Mouse (Mus musculus): Measurements from ENCODE around the gene Tcp10b. TPM values are rescaled to one million over a fixed set of nuclear protein-coding genes. Genes with fewer than 3 reads are reported as not detected.
"Not testable (repeated sequence)": the region's sequence is repeated elsewhere in the genome, so short reads cannot be mapped to it uniquely, and the experiment has no call there.

Gene Tcp10b
- polyA plus RNA-seq, 1 experiment = not detected

GRCm38 (mm10) chr17:13112504-13113291, 51.8 kb downstream of the Tcp10b start:
- WGBS = 65% methylated on average over 3 of the region's 9 CpGs
- not testable (repeated sequence) for H3K4me1 ChIP-seq (ENCODE audit: control insufficient read depth, insufficient read depth, low read length); H3K4me3 ChIP-seq (replicated peaks; ENCODE audit: control insufficient read depth, low read depth, low read length); H3K27ac ChIP-seq (ENCODE audit: control insufficient read depth, insufficient read depth, low read depth, low read length, poor library complexity)

GRCm38 (mm10) chr17:13123308-13124038, 62.6 kb downstream of the Tcp10b start:
- H3K4me3 ChIP-seq (replicated peaks; ENCODE audit: control insufficient read depth, low read depth, low read length); H3K4me1 ChIP-seq (ENCODE audit: control insufficient read depth, insufficient read depth, low read length); H3K27ac ChIP-seq (ENCODE audit: control insufficient read depth, insufficient read depth, low read depth, low read length, poor library complexity): not testable (repeated sequence)
- 87% methylated on average over 2 of the region's 5 CpGs for WGBS

GRCm38 (mm10) chr17:13124241-13124640, 63.3 kb downstream of the Tcp10b start:
- whole genome bisulfite sequencing = 4% methylated on average over 2 of the region's 3 CpGs
- not testable (repeated sequence) for H3K4me3 ChIP-seq (replicated peaks; ENCODE audit: control insufficient read depth, low read depth, low read length); H3K4me1 ChIP-seq (ENCODE audit: control insufficient read depth, insufficient read depth, low read length)

GRCm38 (mm10) chr17:13129324-13129723, 68.4 kb downstream of the Tcp10b start:
- not testable (repeated sequence) for H3K27ac ChIP-seq (ENCODE audit: control insufficient read depth, insufficient read depth, low read depth, low read length, poor library complexity); H3K4me1 ChIP-seq (ENCODE audit: control insufficient read depth, insufficient read depth, low read length); H3K4me3 ChIP-seq (replicated peaks; ENCODE audit: control insufficient read depth, low read depth, low read length)
- no CpG with 5 or more reads among the region's 3 CpGs for WGBS

More at GRCm38 (mm10) chr17:13124241-13124640, 63.3 kb downstream of the Tcp10b start:
- H3K27ac ChIP-seq (ENCODE audit: control insufficient read depth, insufficient read depth, low read depth, low read length, poor library complexity) = not testable (repeated sequence)

GRCm38 (mm10) chr17:13129737-13130465, 69.0 kb downstream of the Tcp10b start:
- not testable (repeated sequence) for H3K4me3 ChIP-seq (replicated peaks; ENCODE audit: control insufficient read depth, low read depth, low read length); H3K27ac ChIP-seq (ENCODE audit: control insufficient read depth, insufficient read depth, low read depth, low read length, poor library complexity); H3K4me1 ChIP-seq (ENCODE audit: control insufficient read depth, insufficient read depth, low read length)
- 56% methylated on average over 9 of the region's 11 CpGs for WGBS

GRCm38 (mm10) chr17:13131710-13132109, 70.8 kb downstream of the Tcp10b start, which contains the start of gene Unc93a:
Gene Unc93a, minus strand, starts transcription at chr17:13131810.
- H3K4me1 ChIP-seq (ENCODE audit: control insufficient read depth, insufficient read depth, low read length); H3K27ac ChIP-seq (ENCODE audit: control insufficient read depth, insufficient read depth, low read depth, low read length, poor library complexity); H3K4me3 ChIP-seq (replicated peaks; ENCODE audit: control insufficient read depth, low read depth, low read length): not testable (repeated sequence)
- WGBS = 80% methylated on average over 3 of the region's 4 CpGs

Other genes starting within 250 kb of the Tcp10b start
- not detected in 2 replicates for gene Mas1, start 193.0 kb upstream of the Tcp10b start, polyA plus RNA-seq (2011; ENCODE audit: insufficient read depth, insufficient read length, low replicate concordance, missing spikeins)
- not detected in 2 replicates for gene Mrgprh, start 185.1 kb upstream of the Tcp10b start, polyA plus RNA-seq (2011; ENCODE audit: insufficient read depth, insufficient read length, low replicate concordance, missing spikeins)
- gene Pnldc1, start 150.9 kb upstream of the Tcp10b start, polyA plus RNA-seq (2011; ENCODE audit: insufficient read depth, insufficient read length, low replicate concordance, missing spikeins) = 3.7 and 8.6 TPM in 2 replicates
- 120 and 188 TPM in 2 replicates for gene Tcp1, start 145.4 kb upstream of the Tcp10b start, polyA plus RNA-seq (2011; ENCODE audit: insufficient read depth, insufficient read length, low replicate concordance, missing spikeins)
- gene Mrpl18, start 144.8 kb upstream of the Tcp10b start, polyA plus RNA-seq (2011; ENCODE audit: insufficient read depth, insufficient read length, low replicate concordance, missing spikeins) = 34.1 and 37.8 TPM in 2 replicates
- 0.75 and 1.2 TPM in 2 replicates for gene Acat3, start 120.5 kb upstream of the Tcp10b start, polyA plus RNA-seq (2011; ENCODE audit: insufficient read depth, insufficient read length, low replicate concordance, missing spikeins)
- gene Acat2, start 100.4 kb upstream of the Tcp10b start, polyA plus RNA-seq (2011; ENCODE audit: insufficient read depth, insufficient read length, low replicate concordance, missing spikeins) = 10.8 and 17.1 TPM in 2 replicates
- gene Wtap, start 66.9 kb upstream of the Tcp10b start, polyA plus RNA-seq (2011; ENCODE audit: insufficient read depth, insufficient read length, low replicate concordance, missing spikeins) = 46.2 and 67.4 TPM in 2 replicates
- gene Sod2, start 54.3 kb upstream of the Tcp10b start, polyA plus RNA-seq (2011; ENCODE audit: insufficient read depth, insufficient read length, low replicate concordance, missing spikeins) = 33.4 and 38.2 TPM in 2 replicates
- not detected in 2 replicates for gene Gpr31b, start 8.8 kb upstream of the Tcp10b start, polyA plus RNA-seq (2011; ENCODE audit: insufficient read depth, insufficient read length, low replicate concordance, missing spikeins)
- gene Unc93a, start 70.7 kb downstream of the Tcp10b start, polyA plus RNA-seq (2011; ENCODE audit: insufficient read depth, insufficient read length, low replicate concordance, missing spikeins) = not detected in 2 replicates
- gene Smok2a, start 160.1 kb downstream of the Tcp10b start, polyA plus RNA-seq (2011; ENCODE audit: insufficient read depth, insufficient read length, low replicate concordance, missing spikeins) = not detected in 2 replicates
- not detected in 2 replicates for gene Smok2b, start 169.2 kb downstream of the Tcp10b start, polyA plus RNA-seq (2011; ENCODE audit: insufficient read depth, insufficient read length, low replicate concordance, missing spikeins)

Measured in bone marrow, adult 2 months (tissue).